Mouse (Mus musculus) heart, adult 18-20 months (tissue): ENCODE data around the gene Exd2. TPM values are rescaled to one million over a fixed set of nuclear protein-coding genes. Genes with fewer than 3 reads are reported as not detected.
"Not testable (repeated sequence)": the region's sequence is repeated elsewhere in the genome, so short reads cannot be mapped to it uniquely, and the experiment has no call there.

Source experiments
- DNase-seq, 2 experiments: peaks; one replicate each; pipeline ENCODE4 v3.0.0; 2021 to 2022; ENCODE audit warnings: mixed read lengths in 1 of 2
- long read RNA-seq, 2 experiments: library from polyadenylated mRNA; stranded (forward); transcript quantifications; one replicate each; pipeline ENCODE4 v2.0.0; 2021
- total RNA-seq, 2 experiments: library from RNA; stranded (reverse); gene quantifications; 2 replicates each; pipeline ENCODE4 v1.2.3; 2021

The Exd2 gene
- 10 to 100 TPM; 16.5 to 17.9 TPM for total RNA-seq
- long read RNA-seq, experiment 1, full-length matches to known transcripts = 20 of 30 reads
- long read RNA-seq, experiment 1, partial matches to known transcripts = 4 of 30 reads
- long read RNA-seq, experiment 1, other reads (novel, unspliced or antisense) = 6 of 30 reads
- long read RNA-seq, experiment 2, transcript Exd2-201 (9 exons, 3,310 nt) = major isoform, 9 of 14 reads
- long read RNA-seq, experiment 2, partial matches to known transcripts = 2 of 14 reads
- long read RNA-seq, experiment 2, other reads (novel, unspliced or antisense) = 3 of 14 reads

GRCm38 (mm10) chr12:80462942-80463651 lies at the start of gene Exd2:
TSS of gene Exd2 (plus strand) at chr12:80463095.
- peak; percentile 94 for DNase-seq

GRCm38 (mm10) chr12:80415100-80415499 lies 47.8 kb upstream of the Exd2 start:
- no peak for DNase-seq

GRCm38 (mm10) chr12:80427683-80428082 lies 35.2 kb upstream of the Exd2 start:
- peak; percentile 33 to 55 for DNase-seq

GRCm38 (mm10) chr12:80433266-80433665 lies 29.6 kb upstream of the Exd2 start:
- peak; percentile 15 to 22 for DNase-seq

GRCm38 (mm10) chr12:80434601-80434960 lies 28.3 kb upstream of the Exd2 start:
- peak in 1 of 2 experiments; percentile 61 for DNase-seq

DNA sequence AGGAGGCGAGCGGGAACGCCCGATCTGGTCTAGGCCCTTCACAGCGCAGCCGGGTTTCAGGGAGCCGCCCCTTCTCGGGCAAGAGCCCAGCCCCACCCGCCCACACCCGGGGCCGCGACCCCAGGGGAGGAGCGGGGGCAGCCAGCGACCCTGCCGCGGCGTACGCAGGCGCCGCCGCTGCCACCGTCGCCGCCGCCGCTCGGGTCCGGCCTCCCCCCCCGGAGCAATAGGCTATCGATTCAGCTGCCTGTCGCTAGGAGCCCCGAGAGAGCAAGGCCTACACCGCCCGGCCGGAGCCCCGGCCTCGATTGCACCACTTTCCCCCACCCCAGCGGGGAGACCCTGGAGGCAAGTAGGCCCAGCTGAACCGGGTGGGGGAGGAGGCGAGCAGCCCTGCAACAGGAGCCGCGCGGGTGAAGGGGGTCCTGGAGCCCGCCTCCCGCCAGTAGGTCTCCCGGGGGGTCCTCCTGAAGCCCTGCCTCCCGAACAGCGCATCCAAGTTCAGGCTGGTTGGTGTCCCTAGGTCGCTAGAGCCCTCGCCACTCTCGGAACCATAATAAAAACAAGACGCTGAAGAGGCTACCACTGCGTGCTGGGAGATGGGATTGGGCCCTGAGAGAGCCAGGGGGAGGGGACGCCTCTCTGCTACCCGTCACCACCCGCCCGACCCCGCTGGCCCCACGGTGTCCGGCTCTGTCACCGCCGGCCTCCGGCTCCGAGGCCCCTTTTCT lies 27.8 kb upstream of the Exd2 start:
- DNase-seq = peak; percentile 74 to 79

GRCm38 (mm10) chr12:80435887-80436286 lies 27.0 kb upstream of the Exd2 start:
- DNase-seq = no peak

DNA sequence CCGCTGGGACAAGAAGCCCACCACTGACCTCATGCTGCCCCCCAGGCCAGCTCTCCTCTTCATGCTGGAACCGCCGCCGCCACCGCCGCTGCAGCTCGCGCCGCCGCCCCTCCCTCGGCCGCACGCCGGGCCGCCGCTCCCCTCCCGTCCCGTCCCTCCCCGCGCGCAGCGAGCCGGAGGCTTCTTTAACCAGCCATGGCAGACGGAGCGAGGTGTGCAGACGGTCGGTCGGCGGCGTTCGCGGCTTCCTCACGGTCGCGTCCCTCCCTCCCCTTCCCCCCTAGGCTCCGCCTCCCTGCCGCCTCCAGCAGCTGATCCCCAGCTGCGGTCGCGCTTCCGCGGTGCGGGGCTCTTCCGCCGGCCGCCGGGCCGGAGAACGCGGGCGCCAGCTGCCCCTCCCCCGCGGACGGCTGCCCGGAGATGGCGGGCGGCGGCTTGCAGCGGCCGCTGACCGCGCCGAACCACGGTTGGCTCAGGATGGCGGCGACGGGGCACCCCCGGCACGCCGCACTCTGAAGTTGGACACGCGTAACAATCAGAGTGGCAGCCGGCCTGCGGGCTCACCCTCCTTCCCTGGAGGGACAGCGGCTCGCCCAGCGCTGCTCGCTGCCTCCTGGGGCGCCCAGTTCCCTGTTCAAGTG lies 26.4 kb upstream of the Exd2 start, which contains the start of gene Dcaf5:
TSS of gene Dcaf5 (minus strand) at position 266 of the 641 bp plus-strand sequence.
- peak; percentile 82 to 86 for DNase-seq

GRCm38 (mm10) chr12:80437051-80437675 lies 25.7 kb upstream of the Exd2 start:
- DNase-seq = no peak

DNA sequence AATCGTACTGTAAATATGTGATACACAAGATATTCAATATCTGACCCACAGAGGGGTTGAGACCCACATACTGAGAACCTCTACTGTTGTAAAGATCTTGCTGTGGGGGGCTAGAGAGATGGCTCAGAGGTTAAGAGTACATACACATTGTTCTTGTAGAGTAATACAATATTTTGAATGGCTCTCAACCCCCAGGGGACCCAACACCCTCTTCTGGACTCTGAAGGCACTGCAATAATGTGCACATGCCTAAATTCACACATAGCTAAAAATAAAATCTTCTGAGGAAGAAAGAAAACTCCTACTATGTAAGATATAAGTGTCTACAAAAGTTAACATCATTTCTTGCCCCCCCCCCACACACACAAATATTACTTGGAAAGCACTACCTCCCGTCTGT lies 21.9 kb upstream of the Exd2 start:
- DNase-seq = peak in 1 of 2 experiments; percentile 40

DNA sequence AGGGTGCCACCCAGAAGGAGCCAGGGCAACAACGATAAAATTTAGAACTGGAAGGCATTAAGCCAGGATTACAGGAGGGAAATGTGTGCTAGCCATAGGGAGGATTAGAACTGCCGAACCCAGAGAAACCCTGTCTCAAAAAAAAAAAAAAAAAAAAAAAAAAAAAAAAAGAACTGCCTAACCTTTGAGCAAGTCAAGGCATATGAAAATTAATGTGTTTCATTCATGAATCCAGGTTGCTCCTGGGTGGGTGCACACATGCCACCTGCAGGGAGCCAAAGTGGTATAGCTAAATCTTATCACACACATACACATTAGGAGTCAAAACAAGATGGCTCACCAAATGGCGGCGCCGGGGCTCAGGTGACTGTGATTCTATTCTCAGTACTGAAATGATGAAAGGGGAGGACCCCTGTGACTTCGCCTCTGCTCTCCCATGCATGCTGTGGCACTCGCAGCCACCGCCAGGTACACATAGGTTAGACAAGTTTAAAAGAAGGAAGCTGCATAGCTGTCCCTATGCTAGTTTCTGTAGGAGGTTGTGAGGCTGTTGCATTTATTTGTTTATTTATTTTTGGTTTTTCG lies 18.3 kb upstream of the Exd2 start:
- DNase-seq = no peak

DNA sequence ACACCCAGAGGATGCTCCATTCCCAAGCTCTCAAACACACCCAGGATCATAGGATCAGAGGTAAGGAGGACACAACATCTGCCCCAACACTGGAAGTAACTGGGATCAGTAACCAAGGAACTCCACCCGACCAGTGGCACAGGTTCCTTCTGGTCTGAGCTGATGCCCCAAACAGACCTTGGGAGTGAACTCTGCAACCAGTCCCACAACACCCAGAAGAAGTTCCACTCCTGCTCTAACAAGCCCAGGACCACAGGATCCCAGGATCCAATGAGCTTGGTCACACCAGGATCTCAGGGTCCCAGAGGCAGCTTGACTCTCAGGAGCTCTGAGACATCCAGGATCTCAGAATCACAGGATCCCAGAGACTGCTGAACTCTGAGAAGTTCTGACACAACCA lies 9.4 kb upstream of the Exd2 start:
- no peak for DNase-seq

GRCm38 (mm10) chr12:80458033-80458432 lies 4.9 kb upstream of the Exd2 start:
- no peak for DNase-seq

DNA sequence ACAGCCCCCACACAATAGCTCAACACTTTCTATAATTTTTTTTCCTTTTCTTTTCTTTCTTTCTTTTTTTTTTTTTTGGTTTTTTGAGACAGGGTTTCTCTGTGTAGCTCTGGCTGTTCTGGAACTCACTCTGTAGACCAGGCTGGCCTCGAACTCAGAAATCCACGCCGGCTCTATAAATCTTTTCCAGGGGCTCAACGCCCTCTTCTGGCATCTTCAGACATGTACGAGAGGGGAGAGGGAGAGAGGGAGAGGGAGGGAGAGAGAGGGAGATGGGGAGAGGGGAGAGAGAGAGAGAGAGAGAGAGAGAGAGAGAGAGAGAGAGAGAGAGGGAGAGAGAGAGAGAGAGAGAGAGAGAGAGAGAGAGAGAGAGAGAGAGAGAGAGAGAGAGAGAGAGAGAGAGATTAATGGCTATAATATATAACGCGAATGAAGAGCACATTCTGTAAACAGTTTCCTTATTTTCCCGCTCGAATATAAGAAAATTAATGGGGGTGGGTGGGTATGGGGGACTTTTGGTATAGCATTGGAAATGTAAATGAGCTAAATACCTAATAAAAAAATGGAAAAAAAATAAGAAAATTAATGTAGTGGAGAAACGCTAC lies 501 bp upstream of the Exd2 start:
- DNase-seq = not testable (repeated sequence)

DNA sequence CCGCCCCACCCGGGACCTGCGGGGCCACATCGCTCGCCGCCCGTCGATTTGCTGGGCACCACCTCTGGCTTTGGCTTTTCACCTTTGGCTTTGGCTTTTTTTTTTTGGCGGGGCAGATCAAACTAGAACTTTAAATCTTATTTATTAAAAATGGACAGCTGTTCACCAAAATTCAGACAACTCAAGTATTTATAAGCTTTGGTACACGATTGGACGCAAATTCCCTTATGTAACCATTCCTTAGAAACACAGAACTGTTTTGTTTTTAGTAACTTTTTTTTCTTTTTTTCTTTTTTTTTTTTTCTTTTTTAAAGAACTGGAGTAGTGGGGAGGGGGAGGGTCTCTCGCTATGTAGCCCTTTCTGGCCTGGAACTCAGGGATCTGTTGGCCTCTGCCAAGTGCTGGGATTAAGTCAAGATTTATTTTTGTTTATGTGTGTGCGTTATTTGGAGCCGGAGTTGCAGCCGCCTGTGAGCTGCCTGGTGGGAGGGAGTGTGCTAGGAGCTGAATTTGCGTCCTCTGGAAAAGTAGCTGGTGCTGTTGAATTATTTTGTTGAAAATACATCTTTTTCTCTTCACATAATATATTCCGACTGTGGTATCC lies 873 bp downstream of the Exd2 start:
- DNase-seq = peak; percentile 56 to 62

DNA sequence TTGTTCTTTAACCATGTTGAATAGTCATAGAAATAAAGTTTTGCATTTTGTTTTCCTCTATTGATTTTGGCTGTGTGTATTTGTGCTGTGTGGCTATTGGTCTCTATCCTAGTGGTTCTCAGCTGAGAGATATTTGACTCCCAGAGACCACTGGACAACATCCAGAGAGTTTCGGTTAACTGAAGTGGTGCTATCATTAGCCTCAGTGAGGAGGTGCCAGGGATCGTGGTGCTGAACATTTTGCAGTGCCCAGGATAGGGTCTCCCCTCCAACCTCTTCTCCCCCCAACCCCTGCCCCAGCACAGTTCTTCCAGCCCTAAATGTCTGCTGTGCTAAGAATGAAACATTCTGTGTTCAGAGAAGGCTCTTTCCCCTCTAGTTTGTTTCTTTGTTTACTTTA lies 7.3 kb downstream of the Exd2 start:
- peak; percentile 45 to 46 for DNase-seq

DNA sequence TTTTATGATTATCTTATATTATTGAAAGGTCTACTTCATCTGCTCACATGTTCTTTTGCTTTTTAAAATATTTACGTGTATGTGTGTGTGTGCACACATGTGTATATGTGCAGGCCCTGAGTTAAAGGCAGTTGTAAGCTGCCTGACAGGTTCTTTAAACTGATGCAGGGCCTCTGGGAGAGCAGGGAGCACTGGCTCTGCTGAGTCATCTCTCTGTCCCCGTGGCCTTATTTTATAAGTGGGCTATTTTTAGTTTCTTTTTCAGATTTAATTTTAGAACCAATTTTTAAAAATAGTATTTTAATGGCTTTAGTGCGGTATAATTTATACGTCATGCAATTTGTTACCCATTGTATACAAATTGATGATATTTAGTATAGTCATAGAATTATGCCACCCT lies 9.0 kb downstream of the Exd2 start:
- DNase-seq = peak; percentile 34 to 40

DNA sequence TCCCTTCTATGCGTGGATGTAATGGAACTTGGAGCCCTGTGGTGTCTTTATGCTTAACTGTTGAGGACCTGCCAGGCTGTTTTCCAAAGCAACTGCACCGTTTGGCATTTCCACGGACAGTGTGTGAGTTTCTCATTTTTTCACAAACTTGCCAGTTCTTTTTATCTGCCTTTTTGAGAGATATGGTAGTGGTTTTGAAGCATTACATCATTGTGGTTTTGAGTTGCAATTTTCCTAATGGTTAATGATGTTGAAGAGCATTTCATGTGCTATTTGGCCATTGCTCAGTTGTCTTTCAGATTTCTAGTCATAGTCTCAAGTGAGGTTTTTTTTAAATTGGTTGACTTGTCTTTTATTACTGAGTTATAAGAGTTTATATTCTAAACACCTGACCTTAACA lies 10.8 kb downstream of the Exd2 start:
- no peak for DNase-seq

DNA sequence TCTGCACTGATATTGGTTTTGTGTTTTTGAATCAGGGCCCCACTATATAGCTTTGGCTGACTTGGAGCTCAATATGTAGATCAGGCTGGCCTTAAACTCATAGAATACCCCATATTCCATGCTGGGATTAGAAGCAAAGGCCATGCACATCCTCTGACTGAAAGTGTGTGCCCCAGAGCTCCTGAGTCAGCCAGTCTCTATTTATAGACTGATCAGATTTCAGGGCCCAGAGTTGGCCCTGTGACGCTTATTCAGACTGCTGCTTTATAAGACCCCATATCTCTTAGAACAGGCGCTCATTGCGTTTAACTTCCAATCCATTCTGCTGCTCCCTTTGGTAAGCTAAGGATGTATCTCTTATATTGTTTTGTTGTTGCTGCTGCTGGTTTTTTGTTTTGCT lies 17.1 kb downstream of the Exd2 start:
- no peak for DNase-seq

DNA sequence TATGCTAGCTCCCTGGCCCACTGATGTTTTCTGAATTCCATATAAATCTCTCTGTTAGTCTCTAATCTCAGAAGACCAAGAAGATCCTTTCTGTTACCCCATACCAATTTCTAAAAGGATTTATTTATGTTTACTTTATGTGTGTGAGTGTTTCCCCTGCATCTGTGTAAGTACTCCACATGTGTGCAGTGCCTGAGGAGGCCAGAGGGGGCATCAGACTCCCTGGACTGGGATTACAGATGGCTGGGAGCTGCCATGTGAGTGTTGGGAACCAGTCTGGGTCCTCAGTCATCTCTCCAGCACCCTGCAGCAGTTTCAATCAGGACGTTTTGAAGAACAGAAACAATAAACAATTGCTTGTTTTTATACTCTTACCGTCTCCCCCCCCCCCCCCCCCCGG lies 20.5 kb downstream of the Exd2 start:
- no peak for DNase-seq

- no peak for DNase-seq
These were observed 30.4 kb downstream of the Exd2 start for GRCm38 (mm10) chr12:80493311-80493710.
